Mouse (Mus musculus) telencephalon, adult 2 months (tissue): ENCODE results near the gene Pak6.
"Not testable (repeated sequence)": the region's sequence is repeated elsewhere in the genome, so short reads cannot be mapped to it uniquely, and the experiment has no call there.

Source experiments
- DNase-seq: peaks from one replicate; pipeline ENCODE4 v3.0.0-alpha.2; 2011; ENCODE audit warnings: low read depth, low spot score

The Pak6 gene

DNA sequence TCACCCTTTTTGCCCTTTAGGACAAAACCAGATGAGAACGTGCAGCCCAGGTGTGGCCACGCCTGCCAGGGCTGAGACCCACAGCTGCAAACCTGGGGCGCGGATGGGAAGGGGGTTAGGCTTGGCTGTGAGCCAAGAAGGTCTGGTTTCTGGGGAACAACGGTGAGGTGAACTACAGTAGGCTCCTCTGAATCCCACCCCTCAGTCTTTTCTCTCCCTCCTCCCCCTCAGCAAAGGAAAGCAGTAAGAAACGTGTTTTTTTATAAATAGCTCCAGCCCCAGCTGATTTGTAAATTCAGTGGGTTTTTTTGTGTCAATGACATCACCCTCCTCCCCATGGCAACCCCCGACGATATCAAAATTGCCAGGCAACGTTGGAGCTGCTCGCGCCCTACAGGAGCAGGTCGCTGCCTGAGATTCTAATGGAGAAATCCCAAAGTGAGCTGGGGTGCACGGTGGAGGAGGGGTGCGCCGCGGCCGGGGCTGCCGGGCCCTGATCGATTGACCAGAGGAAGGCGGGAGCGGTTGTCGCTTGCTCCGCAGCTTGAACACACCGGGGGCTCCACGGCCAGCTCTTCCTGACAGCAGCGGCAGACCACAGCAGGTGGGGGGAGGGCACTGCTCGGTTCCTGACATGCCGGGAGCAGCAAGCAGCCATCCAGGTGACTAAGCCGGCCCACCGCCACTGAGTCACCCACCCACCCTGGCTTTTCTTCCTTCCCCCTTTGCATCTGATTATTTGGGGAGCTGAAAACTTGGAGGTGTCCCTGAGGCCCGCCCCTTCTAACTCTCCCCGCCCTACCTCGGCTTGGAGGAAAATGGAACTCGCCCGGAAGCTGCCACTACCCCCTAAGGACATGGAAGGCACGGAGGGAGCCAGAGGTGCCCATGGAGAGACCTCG lies at the start of gene Pak6:
Pak6 (plus strand) TSS at position 402 of the 902 bp plus-strand sequence.
- peak; percentile 75 for DNase-seq

DNA sequence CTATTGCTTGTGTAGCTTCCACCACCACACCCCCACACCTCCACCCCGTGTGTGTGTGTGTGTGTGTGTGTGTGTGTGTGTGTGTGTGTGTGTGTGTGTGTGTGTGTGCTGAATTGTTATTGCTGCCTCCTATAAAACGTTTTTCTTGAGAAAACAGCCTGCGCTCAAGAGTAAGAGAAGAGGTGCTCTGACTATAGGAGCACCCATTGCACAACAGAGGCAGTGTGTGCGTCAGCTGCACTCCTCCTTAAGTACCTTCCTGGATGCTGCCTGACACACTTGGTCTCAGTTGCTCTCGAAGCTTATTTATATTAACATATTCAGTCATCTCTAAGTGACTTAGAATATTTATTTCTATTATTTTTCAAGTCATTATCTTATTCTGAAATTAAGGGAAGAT lies 45.1 kb upstream of the Pak6 start:
- DNase-seq: no peak

DNA sequence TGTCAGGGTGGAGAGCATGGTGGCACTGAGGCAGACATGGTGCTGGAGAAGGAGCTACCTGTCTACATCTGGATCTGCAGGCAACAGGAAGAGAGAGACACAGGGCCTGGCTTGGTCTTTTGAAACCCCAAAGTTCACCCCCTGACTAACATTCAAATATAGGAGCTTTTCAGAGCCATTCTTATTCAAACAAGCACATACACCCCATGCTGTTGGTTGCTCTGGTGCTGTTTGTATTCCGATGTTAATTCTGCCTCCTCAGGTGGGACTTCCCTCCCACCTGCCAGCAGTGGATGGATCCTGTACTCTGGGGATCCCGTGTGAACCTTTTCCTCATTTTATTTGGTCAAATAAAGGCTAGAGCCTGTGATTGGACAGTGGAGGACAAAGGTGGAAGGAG lies 43.0 kb upstream of the Pak6 start:
- no peak for DNase-seq

GRCm38 (mm10) chr2:118620608-118621007 lies 42.5 kb upstream of the Pak6 start:
- no peak for DNase-seq

DNA sequence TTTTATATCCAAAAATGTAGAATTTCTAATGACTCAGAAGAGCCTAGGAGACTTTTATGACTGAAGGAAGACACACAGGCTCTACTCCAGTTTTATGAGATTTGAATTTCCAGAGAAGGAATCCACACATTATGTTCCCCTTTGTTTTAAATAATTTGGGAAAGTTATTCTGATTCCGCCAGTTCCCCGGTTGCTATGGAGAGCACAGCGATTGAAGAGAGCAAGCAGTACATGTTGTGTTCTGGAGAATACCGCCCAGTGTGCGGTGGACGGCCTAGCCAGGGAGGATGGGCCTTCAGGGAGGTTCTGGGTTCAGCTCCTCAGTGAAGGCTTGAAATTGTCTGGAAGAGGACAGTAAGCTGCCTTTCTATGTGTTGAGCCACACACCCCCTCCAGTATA lies 33.8 kb upstream of the Pak6 start:
- DNase-seq: peak; percentile 27

DNA sequence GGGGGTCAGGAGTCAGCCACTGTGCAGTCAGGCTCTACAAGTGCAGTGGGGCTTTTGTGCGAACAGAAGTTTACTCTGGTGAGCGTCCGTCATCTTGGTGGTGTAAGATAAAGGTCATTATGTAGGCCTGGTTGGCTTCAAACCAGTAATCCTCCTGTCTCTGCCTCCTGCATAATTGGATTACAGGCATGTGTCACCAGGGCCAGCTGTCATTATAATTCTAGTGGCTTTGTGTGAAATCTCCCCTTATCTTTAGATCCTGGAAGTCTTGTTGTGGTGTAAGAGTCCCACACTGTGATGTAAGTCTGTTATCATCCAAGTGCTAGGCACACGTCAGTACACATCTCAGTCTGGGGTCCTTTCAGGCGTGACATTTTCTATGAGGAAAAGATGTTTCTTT lies 29.7 kb upstream of the Pak6 start:
- DNase-seq: no peak

GRCm38 (mm10) chr2:118637258-118637657 lies 25.8 kb upstream of the Pak6 start:
- DNase-seq: no peak

DNA sequence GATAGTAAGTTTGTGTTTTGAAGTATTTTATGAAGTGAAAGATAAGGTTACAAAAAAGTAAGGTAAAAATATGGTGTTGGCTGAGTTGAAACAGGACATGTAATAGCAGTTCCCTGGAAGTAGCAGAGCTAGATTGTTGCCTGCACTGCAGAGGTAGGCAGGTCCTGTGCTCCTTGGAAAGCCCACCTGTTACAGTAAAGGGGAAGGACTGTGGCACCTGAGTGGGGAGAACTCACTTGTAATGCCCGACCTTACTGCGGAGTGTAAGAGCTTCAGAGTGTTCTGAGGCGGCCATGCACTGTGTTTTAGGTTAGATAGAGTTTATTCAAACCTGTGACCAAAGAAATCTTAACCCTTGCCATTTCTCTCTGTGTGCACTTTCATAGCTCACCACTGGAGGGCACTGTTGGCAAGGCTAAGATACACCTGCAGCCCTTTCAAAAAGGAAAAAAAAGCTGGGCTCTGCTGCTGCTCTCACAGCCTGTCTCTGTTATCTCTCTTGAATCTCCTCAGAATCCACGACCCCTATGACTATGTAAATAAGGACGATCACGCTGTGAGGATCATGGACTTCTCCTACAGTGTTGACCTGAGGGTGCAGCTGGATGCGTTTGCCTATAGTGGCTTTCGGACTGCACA lies 25.1 kb upstream of the Pak6 start:
- no peak for DNase-seq

- no peak for DNase-seq
These were observed 24.4 kb upstream of the Pak6 start for GRCm38 (mm10) chr2:118638686-118639085.

- DNase-seq: no peak
These were observed 22.0 kb upstream of the Pak6 start for GRCm38 (mm10) chr2:118641147-118641546.

- no peak for DNase-seq
These were observed 20.7 kb upstream of the Pak6 start for GRCm38 (mm10) chr2:118642431-118642830.

GRCm38 (mm10) chr2:118642942-118643341 lies 20.2 kb upstream of the Pak6 start:
- DNase-seq: no peak

- no peak for DNase-seq
These were observed 16.4 kb upstream of the Pak6 start for GRCm38 (mm10) chr2:118646665-118647064.

GRCm38 (mm10) chr2:118650697-118651096 lies 12.4 kb upstream of the Pak6 start:
- not testable (repeated sequence) for DNase-seq

DNA sequence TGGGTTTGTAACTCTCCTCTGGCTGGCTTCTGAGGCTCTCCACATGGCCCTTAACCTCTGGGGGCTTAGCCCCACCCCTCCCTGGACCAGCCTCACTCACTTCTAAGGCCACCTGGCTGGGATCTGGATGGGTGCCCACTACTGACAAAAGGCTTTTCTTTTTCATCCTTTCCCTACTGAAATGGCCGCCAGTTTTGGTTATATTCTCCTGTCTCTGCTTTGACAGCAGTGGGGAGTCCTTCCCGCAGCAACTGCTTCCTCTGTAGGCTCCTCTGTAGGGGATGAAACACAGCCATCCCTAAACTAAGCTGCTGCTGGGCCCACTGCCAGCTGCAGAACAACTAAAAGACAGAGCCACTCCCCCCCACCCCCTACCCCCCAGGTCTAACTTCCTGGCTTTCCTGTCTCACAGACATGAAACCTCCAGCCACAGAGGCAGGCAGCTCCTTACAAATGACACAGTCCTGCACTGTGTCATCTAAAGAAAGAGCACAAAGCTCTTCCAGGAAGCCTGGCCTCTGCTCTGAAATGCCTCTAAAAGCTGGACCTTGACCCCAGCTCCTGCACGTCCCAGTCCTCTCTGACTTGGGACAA lies 6.3 kb upstream of the Pak6 start:
- DNase-seq: no peak

DNA sequence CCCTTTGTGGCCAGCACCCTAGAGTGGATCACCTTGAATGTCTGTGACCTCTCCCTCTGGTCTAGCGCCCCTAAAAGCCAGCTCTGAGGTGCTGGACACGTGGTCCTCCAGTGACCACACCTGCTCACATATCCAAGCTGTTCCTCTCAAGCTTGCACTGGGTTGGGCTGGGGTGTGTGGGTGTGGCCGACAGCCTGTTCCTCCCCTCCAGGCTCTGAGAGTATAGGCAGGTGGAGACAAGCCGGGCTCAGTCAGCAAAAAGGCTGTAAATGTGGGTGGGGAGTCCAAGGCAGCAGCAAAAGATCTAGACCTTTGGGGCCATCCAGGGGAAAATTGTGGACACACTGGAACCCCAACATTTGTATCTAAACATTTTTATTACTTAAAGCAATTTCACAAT lies 4.6 kb upstream of the Pak6 start:
- DNase-seq: no peak

GRCm38 (mm10) chr2:118659077-118659476 lies 4.0 kb upstream of the Pak6 start:
- peak; percentile 59 for DNase-seq

DNA sequence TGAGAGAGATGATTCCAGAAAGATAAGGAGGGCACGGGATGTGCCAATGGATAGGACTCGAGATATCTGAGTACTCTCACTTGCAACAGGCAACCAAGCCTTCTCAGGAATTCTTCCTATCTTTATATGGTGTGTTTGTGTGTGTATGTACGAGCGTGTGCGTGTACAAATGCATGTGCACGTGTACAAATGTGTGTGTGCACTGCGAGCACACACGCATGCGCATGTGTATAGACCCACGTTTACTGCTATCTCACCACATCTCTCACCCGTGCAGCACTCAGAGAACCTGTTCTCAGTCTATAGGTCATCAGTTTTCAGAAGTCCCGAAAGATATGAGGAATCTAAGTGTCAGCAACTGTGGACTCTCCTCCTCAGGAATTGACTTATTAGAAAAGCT lies 3.6 kb upstream of the Pak6 start:
- DNase-seq: no peak

DNA sequence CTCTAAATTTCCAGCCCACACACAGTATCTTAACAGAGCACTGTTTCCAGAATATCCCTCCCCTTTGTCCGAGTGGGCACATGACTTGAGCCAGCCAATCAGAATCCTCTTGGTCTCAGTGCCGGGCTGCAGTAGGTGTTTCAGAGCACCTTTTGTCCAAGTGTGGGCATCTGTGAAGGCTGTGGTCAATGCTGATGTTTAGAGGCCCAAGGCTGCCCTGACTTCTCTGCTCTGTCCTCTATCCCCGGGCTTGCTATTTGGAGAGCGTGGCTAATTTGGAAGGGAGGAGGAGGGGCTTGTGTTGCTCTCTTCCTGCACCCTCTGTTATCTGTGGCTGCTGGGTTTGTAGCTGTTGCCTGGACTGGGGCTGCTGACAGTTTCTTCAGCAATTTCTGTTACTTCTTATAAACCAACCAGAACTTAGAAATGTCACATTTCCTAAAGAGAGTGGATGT lies 3.1 kb upstream of the Pak6 start:
- no peak for DNase-seq

DNA sequence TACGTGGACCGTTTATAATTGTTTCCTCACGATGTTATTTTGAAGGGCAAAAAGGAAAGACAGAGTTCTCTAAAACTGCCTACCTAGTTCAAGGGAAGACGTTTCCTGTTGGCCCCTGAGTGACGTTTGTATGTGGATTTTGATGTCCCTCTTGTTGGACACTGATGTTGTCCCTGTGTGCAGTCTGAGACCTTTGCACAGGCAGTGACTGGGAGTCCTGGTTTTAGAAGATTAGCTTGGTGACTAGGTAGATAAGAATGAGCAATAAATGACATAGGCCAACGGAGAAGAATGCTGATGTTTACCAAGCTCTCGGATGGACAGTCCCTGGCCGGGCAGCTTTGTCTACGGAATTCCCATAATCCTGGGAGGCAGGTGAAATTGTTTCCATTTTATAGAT lies 1.2 kb upstream of the Pak6 start:
- no peak for DNase-seq

- no peak for DNase-seq
These were observed 982 bp downstream of the Pak6 start for GRCm38 (mm10) chr2:118663804-118664766.
